In the genomic region with DNA sequence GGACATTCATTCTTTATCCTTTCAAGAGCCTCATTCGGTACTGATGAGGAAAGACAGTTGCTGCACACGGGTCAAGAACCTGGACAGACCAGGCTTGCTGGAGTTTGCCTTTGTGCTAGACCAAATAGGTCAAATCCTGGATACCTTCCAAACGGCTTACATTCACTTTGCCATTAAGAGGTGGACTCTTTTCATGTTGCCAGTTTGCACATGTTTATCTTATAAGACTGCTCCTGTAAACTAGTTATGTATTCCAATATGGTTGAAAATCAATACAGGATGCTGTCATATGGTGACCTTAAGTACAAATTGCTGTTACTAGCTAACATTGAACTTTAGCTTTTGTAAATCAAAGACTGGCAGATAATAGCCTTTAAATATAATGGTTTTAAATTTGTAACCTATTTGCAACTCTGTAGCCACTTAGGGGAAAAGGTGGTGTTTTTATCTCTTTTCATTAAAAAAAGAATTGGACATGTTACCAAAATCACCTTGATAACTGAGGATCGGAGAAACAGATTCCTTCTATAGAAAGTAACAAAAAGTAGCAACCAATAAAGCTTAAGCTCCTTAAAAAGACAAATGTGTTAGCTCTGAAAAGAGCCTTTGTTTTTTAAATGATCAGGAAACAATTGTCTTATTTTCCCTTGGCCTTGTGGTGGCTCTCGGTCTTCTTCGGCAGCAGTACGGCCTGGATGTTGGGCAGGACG, we compare ENCODE assay signal across 8 mouse cellular contexts. TPM values are rescaled to one million over a fixed set of nuclear protein-coding genes. Genes with fewer than 3 reads are reported as not detected.
DNase-seq lines count a peak whose midpoint lies in the region; ATAC-seq and TF ChIP-seq lines count a peak whose summit lies in the region.

No protein-coding gene starts in this region.

- no peaks in the 10 kb centered on the region for H3K36me3 ChIP-seq in limb, embryonic 10.5 days
- H3K36me3 ChIP-seq in neural tube, embryonic 14.5 days (ENCODE audit: control insufficient read depth, insufficient read depth, low read length): no peaks in the 10 kb centered on the region

- no peaks in the 10 kb centered on the region for H3K9me3 ChIP-seq in limb, embryonic 10.5 days (replicated peaks)
- H3K9me3 ChIP-seq in neural tube, embryonic 14.5 days (ENCODE audit: control insufficient read depth, low read length): no peaks in the 10 kb centered on the region

- H3K4me2 ChIP-seq in neural tube, embryonic 14.5 days (ENCODE audit: low read depth, low read length): peak overlapping the region; percentile 56

- peak; percentile 79 for DNase-seq in 3134 (ENCODE audit: extremely low read depth, insufficient read length, low spot score)
- peak; percentile 39 for DNase-seq in CD4-positive helper T cell, adult 2 months (ENCODE audit: low read depth, low spot score)
- peak; percentile 53 for DNase-seq in limb, embryonic 10.5 days (ENCODE audit: low spot score)
- DNase-seq in urinary bladder, postnatal 4 days (ENCODE audit: low spot score in 2 of 2): no peak
- DNase-seq in right cerebral cortex, adult 18-20 months: no peak
- no peak for DNase-seq in thymus, postnatal 36 days

- no peak overlapping the region for H3K9ac ChIP-seq in neural tube, embryonic 14.5 days (replicated peaks; ENCODE audit: low read depth, low read length)

- H3K4me1 ChIP-seq in embryonic fibroblast, embryonic 13.5 days (ENCODE audit: control insufficient read depth, insufficient read depth, low read length): no peaks in the 10 kb centered on the region
- H3K4me1 ChIP-seq in limb, embryonic 10.5 days: peaks cover 36% of the 10 kb centered on the region
- peaks cover 23% of the 10 kb centered on the region for H3K4me1 ChIP-seq in neural tube, embryonic 14.5 days (ENCODE audit: control insufficient read depth, insufficient read depth, low read length)

- no peaks in the 10 kb centered on the region for H3K27me3 ChIP-seq in limb, embryonic 10.5 days (ENCODE audit: low read depth, poor library complexity, severe bottlenecking)
- H3K27me3 ChIP-seq in neural tube, embryonic 14.5 days (ENCODE audit: control insufficient read depth, insufficient read depth, low read length): no peaks in the 10 kb centered on the region

- peak overlapping the region; percentile 66 for H3K27ac ChIP-seq in embryonic fibroblast, embryonic 13.5 days (ENCODE audit: insufficient read depth, low read length)
- H3K27ac ChIP-seq in limb, embryonic 10.5 days: peak overlapping the region; percentile 93
- H3K27ac ChIP-seq in neural tube, embryonic 14.5 days (ENCODE audit: low read depth, low read length): no peak overlapping the region

- no peak for ATAC-seq in neural tube, embryonic 14.5 days (ENCODE audit: low read depth)

- TF ChIP-seq CTCF in embryonic fibroblast, embryonic 13.5 days (IDR thresholded peaks at IDR 0.05; ENCODE audit: borderline replicate concordance, insufficient read depth, low read length): no peak

- 5% methylated on average over 8 of the region's 8 CpGs for WGBS in limb, embryonic 10.5 days
- WGBS in neural tube, embryonic 14.5 days: 3% methylated on average over 8 of the region's 8 CpGs

- peak; percentile 79 for TF ChIP-seq POLR2A in embryonic fibroblast, embryonic 13.5 days (IDR thresholded peaks at IDR 0.05; ENCODE audit: low read depth, low read length)

- peak overlapping the region; percentile 7; the same call in 1 of the 2 replicates for H3K4me3 ChIP-seq in embryonic fibroblast, embryonic 13.5 days (ENCODE audit: insufficient read depth, low read length)
- H3K4me3 ChIP-seq in limb, embryonic 10.5 days: peak overlapping the region; percentile 49
- peak overlapping the region; percentile 29 for H3K4me3 ChIP-seq in neural tube, embryonic 14.5 days (ENCODE audit: low read depth, low read length)

RNA-seq across cellular contexts. Expression of gene Hist1h2an, which starts 0.7 kb away (rescaled TPM):
- polyA plus RNA-seq in embryonic fibroblast, embryonic 13.5 days (2011; ENCODE audit: insufficient read length, low read depth, missing spikeins): not detected in 2 replicates
- 5.4 and 9.9 TPM in 2 replicates for polyA plus RNA-seq in limb, embryonic 10.5 days (2016; fragmentation: Nextera tagmentation; extraction: Ambion mirVana)
- not detected in 2 replicates for polyA plus RNA-seq in neural tube, embryonic 14.5 days (2014; fragmentation: Nextera tagmentation; extraction: Ambion mirVana)

RNA-seq across cellular contexts. Expression of gene Hist1h2bp, which starts 0.9 kb away (rescaled TPM):
- polyA plus RNA-seq in embryonic fibroblast, embryonic 13.5 days (2011; ENCODE audit: insufficient read length, low read depth, missing spikeins): 1.0 TPM in 1 of 2 replicates, not detected in the other
- polyA plus RNA-seq in limb, embryonic 10.5 days (2016; fragmentation: Nextera tagmentation; extraction: Ambion mirVana): 3.4 and 5.5 TPM in 2 replicates
- polyA plus RNA-seq in neural tube, embryonic 14.5 days (2014; fragmentation: Nextera tagmentation; extraction: Ambion mirVana): 0.54 TPM in 1 of 2 replicates, not detected in the other

RNA-seq across cellular contexts. Expression of gene Hist1h3i, which starts 3.2 kb away (rescaled TPM):
- 4.3 and 8.6 TPM in 2 replicates for polyA plus RNA-seq in embryonic fibroblast, embryonic 13.5 days (2011; ENCODE audit: insufficient read length, low read depth, missing spikeins)
- polyA plus RNA-seq in limb, embryonic 10.5 days (2016; fragmentation: Nextera tagmentation; extraction: Ambion mirVana): 131 and 133 TPM in 2 replicates
- 21.5 and 30.1 TPM in 2 replicates for polyA plus RNA-seq in neural tube, embryonic 14.5 days (2014; fragmentation: Nextera tagmentation; extraction: Ambion mirVana)

RNA-seq across cellular contexts. Expression of gene Hist1h1b, which starts 5.9 kb away (rescaled TPM):
- polyA plus RNA-seq in embryonic fibroblast, embryonic 13.5 days (2011; ENCODE audit: insufficient read length, low read depth, missing spikeins): 2.3 and 7.8 TPM in 2 replicates
- 33.1 and 40.9 TPM in 2 replicates for polyA plus RNA-seq in limb, embryonic 10.5 days (2016; fragmentation: Nextera tagmentation; extraction: Ambion mirVana)
- 0.68 and 1.3 TPM in 2 replicates for polyA plus RNA-seq in neural tube, embryonic 14.5 days (2014; fragmentation: Nextera tagmentation; extraction: Ambion mirVana)

RNA-seq across cellular contexts. Expression of gene Hist1h2bq, which starts 23.7 kb away (rescaled TPM):
- polyA plus RNA-seq in embryonic fibroblast, embryonic 13.5 days (2011; ENCODE audit: insufficient read length, low read depth, missing spikeins): 1.0 and 2.3 TPM in 2 replicates
- polyA plus RNA-seq in limb, embryonic 10.5 days (2016; fragmentation: Nextera tagmentation; extraction: Ambion mirVana): 17.9 and 22.1 TPM in 2 replicates
- polyA plus RNA-seq in neural tube, embryonic 14.5 days (2014; fragmentation: Nextera tagmentation; extraction: Ambion mirVana): 2.4 and 4.5 TPM in 2 replicates

Comparison
In these comparisons a context has a peak if more than half of its experiments do, and no peak if none do; other contexts are left out.
1. DNase-seq: peak in 3134 (single experiment), CD4-positive helper T cell, adult 2 months (single experiment) and limb, embryonic 10.5 days (single experiment); none in urinary bladder, postnatal 4 days (0 of 2), right cerebral cortex, adult 18-20 months (single experiment) and thymus, postnatal 36 days (0 of 2).
2. Peak in every context shown above with its lines, with median percentiles within 50 percentile points of each other: H3K4me3 ChIP-seq.